Mouse (Mus musculus) bone marrow, adult 2 months (tissue): ENCODE results near the gene Tmem232.
"Not testable (repeated sequence)": the region's sequence is repeated elsewhere in the genome, so short reads cannot be mapped to it uniquely, and the experiment has no call there.

Experiments used
- CTCF ChIP-seq: fragments of 200-500 bp; IDR thresholded peaks from 2 replicates; pipeline ENCODE4 v1.5.1; 2011; ENCODE audit warnings: low read length, control low read depth; ENCODE audit not compliant: control insufficient read depth, insufficient read depth
- POLR2A ChIP-seq: fragments of 200-500 bp; IDR thresholded peaks from 2 replicates; pipeline ENCODE4 v1.6.1; 2011; ENCODE audit warnings: low read depth, mild to moderate bottlenecking, control low read depth, low read length, borderline replicate concordance; ENCODE audit not compliant: control insufficient read depth

- TF ChIP-seq POLR2A, CTCF: not testable (repeated sequence)
Observed at GRCm38 (mm10) chr17:65532381-65532780, 8.2 kb downstream of the Tmem232 start.
